Mouse (Mus musculus) liver, adult 2 months (tissue): ENCODE data around the gene Apex1.

Experiments
- CTCF ChIP-seq: fragments of 200-500 bp; IDR thresholded peaks from 2 replicates; pipeline ENCODE4 v1.5.1; 2011; ENCODE audit warnings: low read depth, low read length, control low read depth
- POLR2A ChIP-seq: fragments of 200-500 bp; IDR thresholded peaks from 2 replicates; pipeline ENCODE4 v1.6.1; 2011; ENCODE audit warnings: low read length, control low read depth; ENCODE audit not compliant: insufficient read depth; ENCODE audit errors: extremely low read depth

GRCm38 (mm10) chr14:50969558-50970544, 45.1 kb downstream of the Apex1 start:
- no peak for TF ChIP-seq CTCF
- TF ChIP-seq POLR2A = no peak
